Mouse (Mus musculus) limb, embryonic 10.5 days (tissue): ENCODE results near the gene Man1b1. TPM values are rescaled to one million over a fixed set of nuclear protein-coding genes. Genes with fewer than 3 reads are reported as not detected.

Experiments used
- polyA plus RNA-seq: library from polyadenylated mRNA; unstranded; fragments of >200 nt; fragmentation: Nextera tagmentation; extraction: Ambion mirVana; gene quantifications from 2 replicates; pipeline ENCODE4 v1.2.1, GENCODE M21; 2016

Man1b1 gene
- polyA plus RNA-seq, 1 experiment from 2014 or later: 54.6 TPM

Other genes with a start within 250 kb of the Man1b1 start
- 0.15 and 0.28 TPM in 2 replicates for gene Noxa1, start 237.2 kb upstream of the Man1b1 start, polyA plus RNA-seq
- gene Nrarp, start 151.6 kb upstream of the Man1b1 start, polyA plus RNA-seq: 7.9 and 10.3 TPM in 2 replicates
- gene Tor4a, start 135.5 kb upstream of the Man1b1 start, polyA plus RNA-seq: 3.2 TPM in 2 replicates
- 129 and 137 TPM in 2 replicates for gene Nelfb, start 120.8 kb upstream of the Man1b1 start, polyA plus RNA-seq
- gene Stpg3, start 117.7 kb upstream of the Man1b1 start, polyA plus RNA-seq: 0.14 TPM in 1 of 2 replicates, not detected in the other
- gene Fam166a, start 113.6 kb upstream of the Man1b1 start, polyA plus RNA-seq: 1.0 TPM in 1 of 2 replicates, not detected in the other
- 597 and 608 TPM in 2 replicates for gene Tubb4b, start 107.6 kb upstream of the Man1b1 start, polyA plus RNA-seq
- not detected in 2 replicates for gene Slc34a3, start 98.0 kb upstream of the Man1b1 start, polyA plus RNA-seq
- gene Rnf224, start 95.6 kb upstream of the Man1b1 start, polyA plus RNA-seq: not detected in 2 replicates
- gene Rnf208, start 90.1 kb upstream of the Man1b1 start, polyA plus RNA-seq: 3.8 and 5.7 TPM in 2 replicates
- 0.25 TPM in 1 of 2 replicates, not detected in the other for gene Cysrt1, start 89.9 kb upstream of the Man1b1 start, polyA plus RNA-seq
- gene AL732309.1, start 85.5 kb upstream of the Man1b1 start, polyA plus RNA-seq: 6.5 and 7.8 TPM in 2 replicates
- 14.5 and 18.4 TPM in 2 replicates for gene Tmem203, start 76.9 kb upstream of the Man1b1 start, polyA plus RNA-seq
- 8.7 and 9.7 TPM in 2 replicates for gene Tprn, start 69.7 kb upstream of the Man1b1 start, polyA plus RNA-seq
- gene Ssna1, start 59.9 kb upstream of the Man1b1 start, polyA plus RNA-seq: 235 and 243 TPM in 2 replicates
- 138 and 153 TPM in 2 replicates for gene Anapc2, start 59.9 kb upstream of the Man1b1 start, polyA plus RNA-seq
- gene Tmem210, start 44.2 kb upstream of the Man1b1 start, polyA plus RNA-seq: not detected in 2 replicates
- gene Lrrc26, start 42.4 kb upstream of the Man1b1 start, polyA plus RNA-seq: not detected in 2 replicates
- 0.30 and 0.46 TPM in 2 replicates for gene Grin1, start 13.2 kb upstream of the Man1b1 start, polyA plus RNA-seq
- gene Dpp7, start 24.0 kb downstream of the Man1b1 start, polyA plus RNA-seq: 15.7 and 18.7 TPM in 2 replicates
- gene Uap1l1, start 33.3 kb downstream of the Man1b1 start, polyA plus RNA-seq: 8.1 and 9.0 TPM in 2 replicates
- 88.3 and 88.7 TPM in 2 replicates for gene Sapcd2, start 40.0 kb downstream of the Man1b1 start, polyA plus RNA-seq
- gene Entpd2, start 63.5 kb downstream of the Man1b1 start, polyA plus RNA-seq: 0.19 TPM in 1 of 2 replicates, not detected in the other
- 5.7 and 8.1 TPM in 2 replicates for gene Npdc1, start 67.0 kb downstream of the Man1b1 start, polyA plus RNA-seq
- gene Fut7, start 90.9 kb downstream of the Man1b1 start, polyA plus RNA-seq: not detected in 2 replicates
- gene Abca2, start 96.4 kb downstream of the Man1b1 start, polyA plus RNA-seq: 2.8 and 4.4 TPM in 2 replicates
- gene Clic3, start 124.5 kb downstream of the Man1b1 start, polyA plus RNA-seq: 0.30 and 1.1 TPM in 2 replicates
- gene Paxx, start 128.8 kb downstream of the Man1b1 start, polyA plus RNA-seq: 10.0 and 14.6 TPM in 2 replicates
- gene Ptgds, start 137.7 kb downstream of the Man1b1 start, polyA plus RNA-seq: not detected in 2 replicates
- gene Lcn12, start 161.6 kb downstream of the Man1b1 start, polyA plus RNA-seq: not detected in 2 replicates
- 83.6 and 94.6 TPM in 2 replicates for gene Fbxw5, start 168.4 kb downstream of the Man1b1 start, polyA plus RNA-seq
- 6.1 and 7.0 TPM in 2 replicates for gene C8g, start 169.4 kb downstream of the Man1b1 start, polyA plus RNA-seq
- 46.1 and 46.2 TPM in 2 replicates for gene Traf2, start 214.6 kb downstream of the Man1b1 start, polyA plus RNA-seq
- gene Edf1, start 225.5 kb downstream of the Man1b1 start, polyA plus RNA-seq: 307 and 320 TPM in 2 replicates
- gene Mamdc4, start 242.5 kb downstream of the Man1b1 start, polyA plus RNA-seq: 2.3 and 8.2 TPM in 2 replicates
- 157 and 161 TPM in 2 replicates for gene Phpt1, start 242.9 kb downstream of the Man1b1 start, polyA plus RNA-seq
- 0.06 and 0.08 TPM in 2 replicates for gene Ajm1, start 249.4 kb downstream of the Man1b1 start, polyA plus RNA-seq